Mouse (Mus musculus) c-Kit-negative CD71-positive TER-119-positive erythroid progenitor cells, embryonic 14.5 days (primary cell): ENCODE measurements around the gene Stt3b.

Experiments
- DNase-seq: peaks from one replicate; pipeline ENCODE4 v3.0.0-alpha.2; 2013; ENCODE audit warnings: low read depth, low spot score

Stt3b gene

GRCm38 (mm10) chr9:115310346-115311222 lies at the start of gene Stt3b:
Stt3b (minus strand) TSS chr9:115310421.
- peak; percentile 99 for DNase-seq

- DNase-seq, result no peak
Observed at GRCm38 (mm10) chr9:115358421-115358820, 48.2 kb upstream of the Stt3b start.

- no peak for DNase-seq
Observed at GRCm38 (mm10) chr9:115357996-115358395, 47.8 kb upstream of the Stt3b start.

- DNase-seq, result no peak
Observed at GRCm38 (mm10) chr9:115356731-115357458, 46.7 kb upstream of the Stt3b start.

GRCm38 (mm10) chr9:115355972-115356371 lies 45.8 kb upstream of the Stt3b start:
- no peak for DNase-seq

- no peak for DNase-seq
Observed at GRCm38 (mm10) chr9:115349741-115350512, 39.7 kb upstream of the Stt3b start.

- DNase-seq, result no peak
Observed at GRCm38 (mm10) chr9:115349106-115349505, 38.9 kb upstream of the Stt3b start.

DNA sequence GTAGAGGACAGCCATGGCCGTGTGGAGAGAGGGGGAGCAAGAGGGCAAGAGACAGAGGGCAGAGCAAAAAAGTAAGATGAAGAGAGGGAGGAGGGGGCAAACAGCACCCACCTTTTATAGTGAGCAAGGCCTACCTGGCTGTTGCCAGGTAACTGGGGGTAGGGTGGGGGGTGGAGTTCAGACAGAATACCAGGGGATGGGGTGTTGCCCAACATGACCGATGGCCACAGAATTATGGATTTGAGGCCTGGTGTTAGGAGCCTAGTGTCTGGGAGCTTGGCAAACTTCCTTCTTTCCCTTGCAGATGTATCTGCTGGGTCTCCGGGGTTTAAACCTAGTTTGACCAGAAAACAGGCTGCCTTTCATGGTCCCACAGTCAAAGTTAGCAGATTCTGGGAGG lies 34.7 kb upstream of the Stt3b start:
- no peak for DNase-seq

GRCm38 (mm10) chr9:115341576-115341975 lies 31.4 kb upstream of the Stt3b start:
- no peak for DNase-seq

DNA sequence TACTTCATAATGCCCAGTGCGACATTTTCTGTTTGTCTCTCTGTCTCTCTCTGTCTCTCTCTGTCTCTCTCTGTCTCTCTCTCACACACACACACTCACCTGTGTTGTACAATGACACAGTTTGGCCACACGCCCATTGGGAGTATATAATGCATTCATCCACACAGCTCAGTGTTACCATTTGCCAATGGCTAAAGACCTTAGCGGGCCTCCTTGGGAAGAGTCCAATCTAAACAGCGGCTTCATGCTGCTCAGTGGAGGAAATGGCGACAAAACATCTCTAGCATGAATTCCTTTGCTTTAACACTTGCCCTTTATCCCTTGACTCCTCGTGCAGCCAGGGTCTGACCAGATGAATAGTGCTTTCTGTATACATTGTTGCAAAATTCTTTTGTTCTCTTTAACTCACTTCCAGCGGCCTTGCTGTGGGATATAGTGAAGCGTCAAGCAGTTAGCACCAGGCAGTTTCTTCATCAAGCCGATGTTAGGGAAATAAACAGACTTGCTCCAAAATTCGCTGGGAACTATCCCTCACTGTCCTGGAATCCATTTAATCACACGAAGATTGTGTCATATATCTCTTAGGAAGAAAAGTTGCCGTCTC lies 30.1 kb upstream of the Stt3b start:
- no peak for DNase-seq

DNA sequence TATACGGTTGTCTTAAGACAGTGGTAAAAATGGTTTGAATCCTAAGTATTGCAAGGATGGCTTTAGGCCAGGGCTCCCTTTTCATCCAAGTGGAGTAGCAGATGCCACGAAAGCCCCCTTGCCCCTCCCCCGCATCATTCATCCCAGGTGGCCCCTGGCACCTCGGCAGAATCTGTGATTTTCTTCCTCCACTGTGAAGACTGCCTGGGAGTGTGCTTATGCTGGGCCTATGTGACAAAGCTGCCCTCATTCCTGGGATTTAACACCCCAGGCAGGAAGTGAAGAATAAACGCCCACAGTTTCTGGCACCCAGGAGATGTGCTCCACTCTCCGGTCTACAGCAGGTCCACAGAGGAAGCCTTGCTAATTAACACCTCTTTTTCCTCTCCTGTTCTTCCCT lies 28.6 kb upstream of the Stt3b start:
- DNase-seq, result no peak

DNA sequence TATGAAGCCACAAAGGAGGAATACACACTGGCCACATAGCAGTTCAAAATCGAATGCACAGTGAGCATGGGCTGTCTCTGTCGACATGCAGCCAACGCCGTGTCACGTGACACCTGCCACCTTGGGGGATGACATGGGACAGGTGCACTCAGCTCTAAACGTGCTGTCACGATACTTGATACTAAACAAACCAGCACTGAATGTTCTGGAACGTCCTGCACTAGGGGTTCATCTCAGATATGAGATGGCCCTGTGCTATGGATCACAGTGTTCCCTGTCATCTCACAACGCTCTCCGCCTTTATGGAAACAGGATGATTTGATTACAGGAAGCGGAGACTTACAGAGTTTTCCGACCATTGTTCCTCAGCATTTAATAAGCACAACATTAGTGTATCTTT lies 22.8 kb upstream of the Stt3b start:
- no peak for DNase-seq

- DNase-seq, result no peak
Observed at GRCm38 (mm10) chr9:115332339-115332738, 22.1 kb upstream of the Stt3b start.

DNA sequence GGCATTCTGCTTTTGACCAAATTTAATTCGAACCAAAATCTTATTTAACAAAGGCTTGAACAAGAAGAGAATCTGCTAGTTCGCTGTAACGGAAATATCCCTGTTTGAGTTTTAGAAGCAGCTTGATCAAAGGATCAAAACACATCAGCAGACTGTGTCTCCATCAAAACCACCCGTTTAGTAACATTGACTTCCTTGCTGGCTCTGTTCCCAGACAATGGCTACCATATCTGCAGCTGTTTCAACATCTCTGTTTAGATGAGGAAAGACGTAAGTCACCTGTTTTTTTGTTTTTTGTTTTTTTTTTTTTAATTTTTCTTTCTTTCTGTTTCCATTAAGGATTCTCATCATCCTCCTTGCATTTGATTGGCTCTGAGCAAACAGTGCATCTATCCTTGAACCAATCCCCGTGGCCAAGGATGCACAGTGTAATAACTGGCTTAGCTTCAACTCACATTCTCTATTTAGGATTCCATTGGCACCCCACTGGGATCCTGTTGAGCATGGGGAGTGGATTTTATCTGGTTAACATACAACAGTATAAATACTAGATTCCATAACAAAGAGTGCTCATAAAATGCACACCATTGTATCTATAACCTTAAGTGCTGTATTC lies 20.7 kb upstream of the Stt3b start:
- DNase-seq, result no peak

GRCm38 (mm10) chr9:115326533-115326890 lies 16.3 kb upstream of the Stt3b start:
- DNase-seq, result no peak

- no peak for DNase-seq
Observed at GRCm38 (mm10) chr9:115325831-115326532, 15.8 kb upstream of the Stt3b start.

DNA sequence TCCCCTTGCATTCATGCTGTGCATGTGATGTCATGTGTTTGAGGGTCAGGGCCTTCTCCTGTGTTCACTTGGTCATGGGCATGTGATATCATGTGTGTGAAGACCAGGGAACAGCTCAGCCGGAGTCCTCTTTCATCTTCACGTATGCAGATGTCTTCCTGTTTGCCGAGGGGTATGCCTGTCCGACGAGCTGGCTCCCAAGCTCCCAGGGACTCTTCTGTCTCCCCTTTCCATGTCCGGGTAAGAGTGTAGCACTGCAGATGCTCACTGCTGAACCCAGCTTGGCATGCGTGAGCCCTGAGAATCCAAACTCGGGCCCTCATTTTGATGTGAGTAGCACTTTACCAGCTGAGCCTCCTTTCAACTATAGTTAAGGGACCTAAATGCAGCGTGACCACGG lies 13.4 kb upstream of the Stt3b start:
- no peak for DNase-seq

GRCm38 (mm10) chr9:115322385-115322784 lies 12.2 kb upstream of the Stt3b start:
- no peak for DNase-seq

- no peak for DNase-seq
Observed at GRCm38 (mm10) chr9:115321052-115321451, 10.8 kb upstream of the Stt3b start.

- no peak for DNase-seq
Observed at GRCm38 (mm10) chr9:115320156-115320555, 9.9 kb upstream of the Stt3b start.
